Mouse (Mus musculus) hindbrain, embryonic 16.5 days (tissue): ENCODE measurements around the gene Nrp2. TPM values are rescaled to one million over a fixed set of nuclear protein-coding genes. Genes with fewer than 3 reads are reported as not detected.

Source experiments
- ATAC-seq: fragments of 200-750 bp; cut with Nextera tagmentation; 2 replicates; pipeline ENCODE4 v1.8.0; 2017; ENCODE audit warnings: moderate TSS enrichment, moderate library complexity
- H3K27ac ChIP-seq: fragments of 300-500 bp; sonication (generic); 2 replicates; pipeline ENCODE4 v1.5.1; 2014; ENCODE audit warnings: low read depth, mild to moderate bottlenecking, control low read depth, low read length, moderate library complexity
- H3K27me3 ChIP-seq: fragments of 300-500 bp; sonication (generic); replicated peaks from 2 replicates; pipeline ENCODE4 v1.6.1; 2014; ENCODE audit warnings: low read length; ENCODE audit not compliant: control insufficient read depth, insufficient read depth
- H3K36me3 ChIP-seq: fragments of 300-500 bp; sonication (generic); 2 replicates; pipeline ENCODE4 v1.6.1; 2014; ENCODE audit warnings: mild to moderate bottlenecking, low read length, moderate library complexity, mixed read lengths; ENCODE audit not compliant: control insufficient read depth, insufficient read depth
- H3K4me1 ChIP-seq: fragments of 300-500 bp; sonication (generic); 2 replicates; pipeline ENCODE4 v1.6.1; 2014; ENCODE audit warnings: low read depth, low read length; ENCODE audit not compliant: control insufficient read depth, insufficient read depth
- H3K4me2 ChIP-seq: fragments of 300-500 bp; sonication (generic); 2 replicates; pipeline ENCODE4 v1.6.1; 2014; ENCODE audit warnings: mild to moderate bottlenecking, low read length, control low read depth, moderate library complexity
- H3K4me3 ChIP-seq: fragments of 300-500 bp; sonication (generic); 2 replicates; pipeline ENCODE4 v1.5.1; 2014; ENCODE audit warnings: mild to moderate bottlenecking, low read length, control low read depth, moderate library complexity
- H3K9ac ChIP-seq: fragments of 300-500 bp; sonication (generic); 2 replicates; pipeline ENCODE4 v1.6.1; 2014; ENCODE audit warnings: low read depth, mild to moderate bottlenecking, control low read depth, low read length, moderate library complexity
- H3K9me3 ChIP-seq: fragments of 300-500 bp; sonication (generic); 2 replicates; pipeline ENCODE4 v1.6.1; 2014; ENCODE audit warnings: mild to moderate bottlenecking, low read length, moderate library complexity; ENCODE audit not compliant: control insufficient read depth
- WGBS: fragments of 180-500 bp; shearing (Covaris S2); extraction: QIAGEN DNeasy Blood & Tissue Kit; methylation state at CpG from one replicate; pipeline ENCODE4 v1.1.7; 2014; 5-methylcytosine and 5-hydroxymethylcytosine counted together
- polyA plus RNA-seq: library from polyadenylated mRNA; unstranded; fragments of >200 nt; fragmentation: Nextera tagmentation; extraction: Ambion mirVana; gene quantifications from 2 replicates; pipeline ENCODE4 v1.2.1, GENCODE M21; 2015

Gene Nrp2
- polyA plus RNA-seq, 1 experiment from 2014 or later = 22.7 TPM

GRCm38 (mm10) chr1:62738165-62738564 lies 35.1 kb downstream of the Nrp2 start:
- Histone ChIP-seq H3K27ac (no peak overlapping the region), H3K4me3 (no peak overlapping the region), H3K4me1 (peaks cover 6% of the 10 kb centered on the region), H3K27me3 (no peaks in the 10 kb centered on the region), H3K36me3 (0 out of 2 replicates have a peak, but pooled peaks cover 2% of the 10 kb centered on the region), H3K4me2 (no peak overlapping the region), H3K9ac (no peak overlapping the region), H3K9me3 (no peaks in the 10 kb centered on the region)
- WGBS = 79% methylated on average over 11 of the region's 11 CpGs
- ATAC-seq = no peak

GRCm38 (mm10) chr1:62742092-62742491 lies 39.0 kb downstream of the Nrp2 start:
- peaks cover 2% of the 10 kb centered on the region for H3K4me1 ChIP-seq
- ATAC-seq = no peak; the same call in 1 of the 2 replicates
- 29% methylated on average over 3 of the region's 3 CpGs for WGBS

GRCm38 (mm10) chr1:62743064-62743694 lies 40.1 kb downstream of the Nrp2 start:
- Histone ChIP-seq H3K9me3 (no peaks in the 10 kb centered on the region), H3K4me3 (no peak overlapping the region), H3K4me1 (peaks cover 2% of the 10 kb centered on the region), H3K27me3 (no peaks in the 10 kb centered on the region), H3K36me3 (0 out of 2 replicates have a peak, but pooled peaks cover 2% of the 10 kb centered on the region), H3K4me2 (no peak overlapping the region), H3K27ac (no peak overlapping the region), H3K9ac (no peak overlapping the region)
- WGBS = 13% methylated on average over 8 of the region's 8 CpGs
- ATAC-seq = peak; percentile 72

More at GRCm38 (mm10) chr1:62742092-62742491, 39.0 kb downstream of the Nrp2 start:
- no peaks in the 10 kb centered on the region for H3K27me3 ChIP-seq
- 0 out of 2 replicates have a peak, but pooled peaks cover 2% of the 10 kb centered on the region for H3K36me3 ChIP-seq
- no peak overlapping the region for H3K4me2 ChIP-seq
- no peak overlapping the region for H3K4me3 ChIP-seq
- H3K9me3 ChIP-seq = no peaks in the 10 kb centered on the region
- H3K9ac ChIP-seq = no peak overlapping the region
- no peak overlapping the region for H3K27ac ChIP-seq

GRCm38 (mm10) chr1:62745889-62746288 lies 42.8 kb downstream of the Nrp2 start:
- no peaks in the 10 kb centered on the region for H3K36me3 ChIP-seq

GRCm38 (mm10) chr1:62747421-62748111 lies 44.5 kb downstream of the Nrp2 start:
- H3K4me1 ChIP-seq = peaks cover 24% of the 10 kb centered on the region
- no peak overlapping the region for H3K4me2 ChIP-seq
- WGBS = 66% methylated on average over 10 of the region's 10 CpGs
- no peak overlapping the region for H3K9ac ChIP-seq
- no peaks in the 10 kb centered on the region for H3K27me3 ChIP-seq
- no peaks in the 10 kb centered on the region for H3K9me3 ChIP-seq
- ATAC-seq = no peak
- no peak overlapping the region for H3K27ac ChIP-seq
- H3K4me3 ChIP-seq = no peak overlapping the region
- H3K36me3 ChIP-seq = no peaks in the 10 kb centered on the region

More at GRCm38 (mm10) chr1:62745889-62746288, 42.8 kb downstream of the Nrp2 start:
- Histone ChIP-seq H3K4me2 (no peak overlapping the region), H3K27ac (no peak overlapping the region), H3K9me3 (no peaks in the 10 kb centered on the region), H3K4me1 (peaks cover 11% of the 10 kb centered on the region), H3K4me3 (no peak overlapping the region), H3K9ac (no peak overlapping the region), H3K27me3 (no peaks in the 10 kb centered on the region)
- ATAC-seq = no peak
- 88% methylated on average over 8 of the region's 8 CpGs for WGBS

GRCm38 (mm10) chr1:62748361-62748760 lies 45.3 kb downstream of the Nrp2 start:
- H3K27ac ChIP-seq = no peak overlapping the region
- H3K4me1 ChIP-seq = peaks cover 30% of the 10 kb centered on the region
- H3K27me3 ChIP-seq = no peaks in the 10 kb centered on the region
- no peak for ATAC-seq
- no peaks in the 10 kb centered on the region for H3K9me3 ChIP-seq
- no peak overlapping the region for H3K4me2 ChIP-seq
- WGBS = 71% methylated on average over 3 of the region's 3 CpGs
- no peak overlapping the region for H3K4me3 ChIP-seq
- no peak overlapping the region for H3K9ac ChIP-seq
- no peaks in the 10 kb centered on the region for H3K36me3 ChIP-seq

GRCm38 (mm10) chr1:62749716-62750115 lies 46.6 kb downstream of the Nrp2 start:
- H3K9ac ChIP-seq = no peak overlapping the region
- no peaks in the 10 kb centered on the region for H3K27me3 ChIP-seq
- 40% methylated on average over 14 of the region's 14 CpGs for WGBS
- H3K4me1 ChIP-seq = peaks cover 30% of the 10 kb centered on the region
- H3K4me3 ChIP-seq = no peak overlapping the region
- no peaks in the 10 kb centered on the region for H3K36me3 ChIP-seq
- no peak overlapping the region for H3K27ac ChIP-seq
- no peak; the same call in 1 of the 2 replicates for ATAC-seq
- H3K9me3 ChIP-seq = no peaks in the 10 kb centered on the region
- 0 out of 2 replicates have a peak overlapping the region, but pooled peaks have one; percentile 5 for H3K4me2 ChIP-seq

GRCm38 (mm10) chr1:62750408-62751008 lies 47.4 kb downstream of the Nrp2 start:
- no peak for ATAC-seq
- H3K9ac ChIP-seq = no peak overlapping the region
- H3K36me3 ChIP-seq = no peaks in the 10 kb centered on the region
- no peaks in the 10 kb centered on the region for H3K27me3 ChIP-seq
- H3K4me2 ChIP-seq = no peak overlapping the region
- H3K9me3 ChIP-seq = no peaks in the 10 kb centered on the region
- WGBS = 76% methylated on average over 5 of the region's 5 CpGs
- H3K4me1 ChIP-seq = peaks cover 30% of the 10 kb centered on the region
- H3K27ac ChIP-seq = no peak overlapping the region
- H3K4me3 ChIP-seq = no peak overlapping the region
